Mouse (Mus musculus) bone marrow macrophage, adult 2 months (primary cell): ENCODE results near the gene Tshz3.

Experiments used
- CTCF ChIP-seq: IDR thresholded peaks from 2 replicates; pipeline ENCODE4 v1.5.1; 2012; ENCODE audit warnings: low read depth, mild to moderate bottlenecking, low read length, moderate library complexity
- POLR2A ChIP-seq: IDR thresholded peaks from 2 replicates; pipeline ENCODE4 v1.6.1; 2012; ENCODE audit warnings: mild to moderate bottlenecking, low read depth, low read length, borderline replicate concordance

GRCm38 (mm10) chr7:36773086-36773485 lies 75.2 kb downstream of the Tshz3 start:
- TF ChIP-seq CTCF, result no peak
- no peak for TF ChIP-seq POLR2A
